Mouse (Mus musculus) limb, embryonic 14.5 days (tissue): ENCODE results near the gene Olfr825. TPM values are rescaled to one million over a fixed set of nuclear protein-coding genes. Genes with fewer than 3 reads are reported as not detected.
"Not testable (repeated sequence)": the region's sequence is repeated elsewhere in the genome, so short reads cannot be mapped to it uniquely, and the experiment has no call there.

Source experiments
- ATAC-seq: fragments of 200-750 bp; cut with Nextera tagmentation; 2 replicates; pipeline ENCODE4 v1.8.0; 2017; ENCODE audit warnings: low read depth, moderate number of reproducible peaks, moderate TSS enrichment; ENCODE audit not compliant: low FRiP score
- DNase-seq: peaks from one replicate; pipeline ENCODE4 v3.0.0-alpha.2; 2015; ENCODE audit warnings: low spot score
- H3K27ac ChIP-seq: fragments of 300-500 bp; sonication (generic); replicated peaks from 2 replicates; pipeline ENCODE4 v1.5.1; 2014; ENCODE audit warnings: low read depth, mild to moderate bottlenecking, low read length, moderate library complexity, mixed read lengths
- H3K27me3 ChIP-seq: fragments of 300-500 bp; sonication (generic); 2 replicates; pipeline ENCODE4 v1.6.1; 2014; ENCODE audit warnings: low read length, mixed read lengths; ENCODE audit not compliant: control insufficient read depth, insufficient read depth
- H3K36me3 ChIP-seq: fragments of 300-500 bp; sonication (generic); 2 replicates; pipeline ENCODE4 v1.6.1; 2014; ENCODE audit warnings: mild to moderate bottlenecking, low read length, moderate library complexity, mixed read lengths; ENCODE audit not compliant: control insufficient read depth, insufficient read depth
- H3K4me1 ChIP-seq: fragments of 300-500 bp; sonication (generic); 2 replicates; pipeline ENCODE4 v1.6.1; 2014; ENCODE audit warnings: antibody characterized with exemption, low read length, mixed read lengths; ENCODE audit not compliant: control insufficient read depth, insufficient read depth
- H3K4me2 ChIP-seq: fragments of 300-500 bp; sonication (generic); replicated peaks from 2 replicates; pipeline ENCODE4 v1.6.1; 2014; ENCODE audit warnings: low read depth, mild to moderate bottlenecking, low read length, moderate library complexity; ENCODE audit not compliant: severe bottlenecking
- H3K4me3 ChIP-seq: fragments of 300-500 bp; sonication (generic); replicated peaks from 2 replicates; pipeline ENCODE4 v1.5.1; 2014; ENCODE audit warnings: low read length
- H3K9ac ChIP-seq: fragments of 300-500 bp; sonication (generic); 2 replicates; pipeline ENCODE4 v1.6.1; 2014; ENCODE audit warnings: mild to moderate bottlenecking, low read depth, low read length, moderate library complexity; ENCODE audit not compliant: severe bottlenecking
- H3K9me3 ChIP-seq: fragments of 300-500 bp; sonication (generic); 2 replicates; pipeline ENCODE4 v1.6.1; 2016; ENCODE audit warnings: low read length; ENCODE audit not compliant: control insufficient read depth
- POLR2A ChIP-seq: fragments of 200-500 bp; IDR thresholded peaks from 2 replicates; pipeline ENCODE4 v1.8.0; 2012; ENCODE audit warnings: inconsistent platforms, mild to moderate bottlenecking, moderate library complexity, borderline replicate concordance; ENCODE audit not compliant: insufficient read depth, insufficient read length; ENCODE audit errors: extremely low read depth
- WGBS: fragments of 180-500 bp; shearing (Covaris S2); extraction: QIAGEN DNeasy Blood & Tissue Kit; methylation state at CpG from one replicate; pipeline ENCODE4 v1.1.7; 2014; 5-methylcytosine and 5-hydroxymethylcytosine counted together
- polyA plus RNA-seq, 2 experiments: library from polyadenylated mRNA; depleted of rRNA in 1 of 2; stranded (reverse) in 1 of 2; unstranded in 1 of 2; fragments of >200 nt; fragmentation: Nextera tagmentation in 1 of 2; extraction: Ambion mirVana in 1 of 2; gene quantifications; 2 replicates each; pipeline versions ENCODE4 v1.2.1 to v1.2.3; 2012 to 2014

Olfr825 gene
- polyA plus RNA-seq (2012; rRNA removed) (not detected in 2 replicates), polyA plus RNA-seq (2014; fragmentation: Nextera tagmentation; extraction: Ambion mirVana) (not detected in 2 replicates)

- H3K4me2 ChIP-seq, result no peak within 1 kb of the TSS
- no peak within 1 kb of the TSS for H3K4me3 ChIP-seq
- no peak within 1 kb of the TSS for H3K9ac ChIP-seq
- no peaks in the 10 kb centered on the region for H3K9me3 ChIP-seq
- ATAC-seq, result no peak
- DNase-seq, result no peak
- H3K4me1 ChIP-seq, result no peaks in the 10 kb centered on the region
- H3K27ac ChIP-seq, result no peak within 1 kb of the TSS
- no peaks in the 10 kb centered on the region for H3K36me3 ChIP-seq
- no peaks in the 10 kb centered on the region for H3K27me3 ChIP-seq
- no peak for TF ChIP-seq POLR2A
These were observed at the start of gene Olfr825 for GRCm38 (mm10) chr10:130166666-130167065. TSS of gene Olfr825 (minus strand) at chr10:130166766.

GRCm38 (mm10) chr10:130214303-130214702 is 47.7 kb upstream of the Olfr825 start, which contains the start of gene Olfr827:
TSS of gene Olfr827 (minus strand) at chr10:130214403.
- no peaks in the 10 kb centered on the region for H3K36me3 ChIP-seq
- no peak for TF ChIP-seq POLR2A
- no peak for ATAC-seq
- no peak within 1 kb of the TSS for H3K4me3 ChIP-seq
- H3K9me3 ChIP-seq, result no peaks in the 10 kb centered on the region
- no peak within 1 kb of the TSS for H3K27ac ChIP-seq
- DNase-seq, result no peak
- no peak within 1 kb of the TSS for H3K9ac ChIP-seq
- no peaks in the 10 kb centered on the region for H3K4me1 ChIP-seq
- no peaks in the 10 kb centered on the region for H3K27me3 ChIP-seq
- no peak within 1 kb of the TSS for H3K4me2 ChIP-seq
- 82% methylated on average over 1 of the region's 1 CpGs for WGBS

DNA sequence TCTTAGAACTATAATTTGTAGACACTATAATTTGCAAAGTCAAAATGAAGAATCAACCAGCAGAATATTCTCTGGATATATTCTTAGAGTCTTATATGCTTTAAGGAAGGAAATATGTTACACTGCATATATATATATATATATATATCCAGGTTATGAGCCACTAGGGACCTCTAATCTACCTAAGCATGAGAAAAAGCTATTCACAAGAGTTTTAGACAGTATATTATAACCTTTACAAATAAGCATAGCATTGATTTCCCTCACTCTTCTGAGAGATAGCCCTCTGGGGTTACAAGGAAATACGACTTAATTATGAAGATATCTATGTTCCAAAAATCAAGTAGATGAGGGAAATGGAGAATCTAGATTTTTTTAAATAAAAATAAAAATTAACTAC is 17.5 kb upstream of the Olfr825 start, which contains the start of gene Olfr826:
Gene Olfr826 (minus strand): TSS at position 101 of the 400 bp plus-strand sequence.
- 67% methylated on average over 1 of the region's 1 CpGs for WGBS
- H3K27me3 ChIP-seq, result no peaks in the 10 kb centered on the region
- no peaks in the 10 kb centered on the region for H3K9me3 ChIP-seq
- H3K9ac ChIP-seq, result no peak within 1 kb of the TSS
- no peaks in the 10 kb centered on the region for H3K36me3 ChIP-seq
- H3K4me2 ChIP-seq, result no peak within 1 kb of the TSS
- H3K27ac ChIP-seq, result no peak within 1 kb of the TSS
- H3K4me3 ChIP-seq, result no peak within 1 kb of the TSS
- DNase-seq (no peak), ATAC-seq (no peak)
- no peak for TF ChIP-seq POLR2A
- H3K4me1 ChIP-seq, result no peaks in the 10 kb centered on the region

GRCm38 (mm10) chr10:130165196-130165595 is 1.4 kb downstream of the Olfr825 start:
- Histone ChIP-seq H3K9ac (no peak overlapping the region), H3K4me1 (no peaks in the 10 kb centered on the region), H3K27ac (no peak overlapping the region), H3K9me3 (no peaks in the 10 kb centered on the region), H3K4me2 (no peak overlapping the region), H3K4me3 (no peak overlapping the region), H3K27me3 (no peaks in the 10 kb centered on the region), H3K36me3 (no peaks in the 10 kb centered on the region)
- DNase-seq (no peak), ATAC-seq (no peak)
- no peak for TF ChIP-seq POLR2A

GRCm38 (mm10) chr10:130144121-130144520 is 22.4 kb downstream of the Olfr825 start:
- 81% methylated on average over 5 of the region's 5 CpGs for WGBS
- TF ChIP-seq POLR2A, result no peak
- Histone ChIP-seq H3K9ac (no peak overlapping the region), H3K4me1 (no peaks in the 10 kb centered on the region), H3K4me3 (no peak overlapping the region), H3K27me3 (no peaks in the 10 kb centered on the region), H3K27ac (no peak overlapping the region), H3K36me3 (no peaks in the 10 kb centered on the region), H3K9me3 (no peaks in the 10 kb centered on the region), H3K4me2 (no peak overlapping the region)
- no peak for ATAC-seq
- no peak for DNase-seq

DNA sequence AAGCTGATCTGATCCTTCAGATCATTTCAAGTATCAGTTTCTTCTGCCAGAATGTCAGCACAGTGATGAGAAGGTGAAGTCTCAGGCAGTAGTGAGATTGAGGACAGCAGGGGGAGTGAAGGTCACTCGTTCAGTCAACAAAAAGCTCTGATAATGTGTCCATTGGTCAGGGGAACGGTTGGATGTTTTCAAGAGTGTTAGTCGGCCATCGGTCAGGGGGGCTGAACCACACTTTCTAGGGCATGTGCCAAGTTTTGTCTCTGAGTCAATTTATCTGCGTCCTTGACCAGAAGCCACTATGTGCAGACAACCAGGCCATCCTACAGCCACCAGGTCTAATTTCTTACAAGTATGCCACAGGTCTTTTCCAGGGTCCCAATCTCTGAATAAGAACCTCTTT is 24.1 kb downstream of the Olfr825 start:
- not testable (repeated sequence) for H3K4me3 ChIP-seq, DNase-seq, H3K27me3 ChIP-seq, H3K9me3 ChIP-seq, H3K4me1 ChIP-seq, H3K36me3 ChIP-seq, H3K27ac ChIP-seq, H3K4me2 ChIP-seq, H3K9ac ChIP-seq, ATAC-seq
- WGBS, result 88% methylated on average over 5 of the region's 5 CpGs
